Mouse (Mus musculus) testis, postnatal 10 days (tissue): Measurements from ENCODE around the gene Gtpbp1.

Experiments used
- DNase-seq: peaks from one replicate; pipeline ENCODE4 v3.0.0; 2021; ENCODE audit warnings: low spot score

Gtpbp1 gene

GRCm38 (mm10) chr15:79753873-79754272 is 63.2 kb downstream of the Gtpbp1 start:
- DNase-seq, result no peak

- DNase-seq, result no peak
Observed at GRCm38 (mm10) chr15:79755176-79755575, 64.5 kb downstream of the Gtpbp1 start.

DNA sequence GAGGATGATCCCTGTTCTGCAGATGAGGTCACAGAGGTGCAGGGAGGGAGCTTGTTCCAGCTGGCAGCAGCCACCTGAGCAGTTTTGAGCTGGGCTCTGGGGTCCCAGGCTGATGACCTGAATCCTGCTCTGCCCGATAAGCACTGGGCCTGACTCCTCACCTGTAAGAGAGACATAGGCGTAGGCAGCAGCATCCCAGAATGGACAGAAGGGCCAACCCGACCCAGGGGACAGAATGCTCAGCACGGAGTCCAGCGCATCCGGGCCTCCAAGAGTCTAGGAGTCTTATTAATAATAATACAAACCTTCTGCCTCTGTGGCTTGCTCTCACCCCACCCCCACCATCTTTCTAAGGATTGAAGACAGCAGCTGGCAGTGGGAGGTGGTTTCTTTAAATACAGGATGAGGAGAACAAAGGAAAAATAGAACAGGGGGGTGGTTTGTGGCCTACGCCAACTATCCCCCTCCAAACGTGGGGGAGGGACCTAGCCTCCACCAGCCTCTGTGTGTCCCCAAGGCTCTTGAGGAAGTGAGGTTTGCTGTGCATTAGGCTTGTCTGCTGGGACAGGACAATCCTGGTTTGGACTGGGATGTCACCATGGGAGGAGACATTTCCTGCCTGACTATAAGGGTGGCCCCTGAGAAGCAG is 65.5 kb downstream of the Gtpbp1 start:
- DNase-seq, result no peak

DNA sequence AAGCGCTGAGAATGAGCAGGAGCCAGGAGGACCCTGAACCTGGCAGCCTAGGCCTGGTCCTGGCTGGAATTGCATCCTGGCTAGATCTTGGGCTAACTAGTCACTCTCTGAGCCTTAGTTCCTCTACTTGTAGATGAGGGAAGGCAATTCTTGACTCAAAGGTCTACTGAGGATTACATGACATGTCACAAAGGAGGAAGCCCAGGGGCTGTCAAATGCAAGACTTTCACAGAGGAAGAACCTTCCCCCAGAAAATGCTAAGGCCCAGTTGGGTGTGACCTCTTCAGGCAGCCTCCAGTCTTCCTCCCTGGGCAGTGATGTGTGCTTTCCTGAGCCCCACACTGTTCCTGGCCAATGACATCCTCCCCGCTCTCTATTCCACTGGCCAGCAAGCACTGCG is 66.5 kb downstream of the Gtpbp1 start:
- DNase-seq, result no peak

- DNase-seq, result no peak
Observed at GRCm38 (mm10) chr15:79760956-79761355, 70.3 kb downstream of the Gtpbp1 start.

GRCm38 (mm10) chr15:79763001-79763400 is 72.4 kb downstream of the Gtpbp1 start:
- DNase-seq, result no peak

GRCm38 (mm10) chr15:79763601-79764246 is 73.1 kb downstream of the Gtpbp1 start:
- no peak for DNase-seq

DNA sequence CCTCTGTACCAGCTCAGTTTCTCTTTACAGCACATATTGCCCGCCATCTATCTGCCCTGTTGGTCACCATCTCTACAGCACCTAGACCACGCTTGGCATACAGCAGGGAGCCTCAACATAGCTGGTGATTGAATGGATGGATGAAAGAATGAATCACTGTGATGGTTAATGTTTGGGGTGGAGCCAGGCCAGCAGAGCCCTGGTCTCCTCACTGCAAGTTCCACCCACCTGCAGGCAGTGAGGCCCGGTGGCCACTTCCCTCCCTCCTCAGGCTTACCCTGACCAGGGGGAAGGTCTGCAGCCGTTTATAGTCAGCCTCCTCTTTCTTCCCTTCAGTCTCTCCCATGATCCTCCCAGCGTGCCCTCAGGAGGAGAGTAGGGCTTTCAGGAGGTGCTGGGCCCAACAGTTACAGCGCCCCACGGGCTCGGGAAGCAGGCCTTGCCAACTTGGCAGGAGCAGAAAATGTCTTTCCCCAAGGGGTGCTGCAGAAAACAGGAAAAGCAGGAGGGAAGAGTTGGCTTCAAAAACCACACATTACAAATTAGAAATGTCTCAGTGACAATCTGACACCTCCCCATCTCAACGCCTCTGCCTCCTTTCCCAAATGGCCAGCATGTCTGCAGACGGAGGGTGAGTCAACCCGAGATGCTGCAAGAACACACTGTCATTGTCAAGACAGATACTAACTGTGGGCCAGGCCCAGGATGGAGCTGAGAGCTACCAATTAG is 74.1 kb downstream of the Gtpbp1 start:
- no peak for DNase-seq

- no peak for DNase-seq
Observed at GRCm38 (mm10) chr15:79765361-79765760, 74.7 kb downstream of the Gtpbp1 start.

GRCm38 (mm10) chr15:79766168-79766567 is 75.5 kb downstream of the Gtpbp1 start:
- DNase-seq, result no peak

- no peak for DNase-seq
Observed at GRCm38 (mm10) chr15:79766586-79767071, 76.0 kb downstream of the Gtpbp1 start.

- DNase-seq, result no peak
Observed at GRCm38 (mm10) chr15:79767327-79767961, 76.8 kb downstream of the Gtpbp1 start.

GRCm38 (mm10) chr15:79768302-79768701 is 77.7 kb downstream of the Gtpbp1 start:
- DNase-seq, result no peak

DNA sequence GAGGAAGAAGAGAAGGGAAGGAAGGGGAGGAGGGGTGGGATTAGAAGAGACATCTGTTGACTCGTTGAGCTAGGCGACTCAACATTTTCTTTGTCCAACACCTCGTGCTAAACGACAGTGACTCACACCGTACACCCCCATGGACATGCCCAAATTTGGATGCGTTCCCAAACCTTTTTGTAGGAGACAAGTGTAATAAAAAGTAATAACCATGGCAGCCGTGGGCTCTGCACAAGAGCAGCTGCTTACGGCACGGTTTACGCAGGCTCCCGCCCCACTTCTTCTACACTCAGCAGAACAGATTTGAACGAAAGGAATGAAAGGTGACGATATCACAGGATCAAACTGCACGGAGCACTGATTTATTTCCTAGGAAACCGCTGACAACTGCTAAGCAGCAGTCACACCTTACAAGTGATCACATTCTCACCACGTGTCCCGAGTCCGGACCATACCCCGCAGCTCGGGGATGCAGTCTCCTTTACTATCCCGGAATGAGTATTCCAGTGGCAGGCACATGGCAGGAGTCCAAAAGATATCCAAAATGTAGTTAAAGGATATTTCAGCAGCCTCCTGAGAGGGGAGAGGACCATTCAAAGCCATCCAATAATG is 80.1 kb downstream of the Gtpbp1 start:
- DNase-seq, result no peak
